Mouse (Mus musculus) embryonic fibroblast, embryonic 13.5 days (primary cell): ENCODE measurements around the gene Ptrh1.
A peak's percentile ranks its signal among the peaks of the same experiment; 100 is the strongest.

ENCODE experiments used
- CTCF ChIP-seq: IDR thresholded peaks from 2 replicates; pipeline ENCODE4 v1.5.1; 2011; ENCODE audit warnings: mild to moderate bottlenecking, control low read depth, low read length, moderate library complexity, borderline replicate concordance; ENCODE audit not compliant: insufficient read depth
- POLR2A ChIP-seq: IDR thresholded peaks from 2 replicates; pipeline ENCODE4 v1.6.1; 2011; ENCODE audit warnings: low read depth, mild to moderate bottlenecking, control low read depth, low read length, moderate library complexity

DNA sequence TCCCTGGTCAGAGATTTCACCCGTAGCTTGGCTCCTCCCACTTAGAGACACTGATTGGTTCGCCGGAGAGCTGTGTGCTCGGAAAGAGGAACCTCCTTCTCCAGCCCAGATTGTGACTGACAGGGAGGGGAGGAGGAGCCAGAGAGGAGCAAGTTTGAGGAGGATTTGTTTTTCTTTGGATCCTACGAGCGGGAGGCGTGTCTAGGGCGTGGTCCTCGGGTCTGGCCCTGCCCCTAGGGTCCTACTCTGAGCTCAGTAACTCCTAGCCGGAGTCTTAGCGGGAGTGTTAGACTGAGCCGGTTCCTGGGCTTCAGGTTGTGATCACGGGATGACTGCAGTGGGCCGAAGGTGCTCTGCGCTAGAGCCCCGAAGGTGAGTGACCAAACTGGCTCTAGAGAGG, 48.2 kb upstream of the Ptrh1 start:
- peak; percentile 71 for TF ChIP-seq POLR2A
- TF ChIP-seq CTCF, result no peak
